Mouse (Mus musculus): ENCODE data around the gene Pnp2.

The Pnp2 gene

GRCm38 (mm10) chr14:51008781-51009180 is 53.0 kb downstream of the Pnp2 start:
- no peak for DNase-seq (ENCODE audit: low read depth, low spot score)

DNA sequence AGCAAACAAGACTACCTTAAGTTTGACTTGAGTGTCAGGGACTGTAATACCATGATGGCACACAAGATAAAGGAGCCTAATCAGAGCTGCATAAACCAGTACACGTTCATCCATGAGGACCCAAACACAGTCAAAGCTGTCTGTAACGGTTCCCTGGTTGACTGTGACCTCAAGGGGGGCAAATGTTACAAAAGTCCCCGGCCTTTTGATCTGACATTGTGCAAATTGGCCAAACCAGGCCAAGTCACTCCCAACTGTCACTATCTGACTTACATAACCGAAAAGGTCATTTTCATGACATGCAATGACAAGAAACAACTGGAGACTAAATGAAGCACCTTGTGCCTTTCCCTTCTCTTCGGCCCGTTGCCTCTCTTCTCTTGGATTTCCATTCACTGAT is 53.8 kb downstream of the Pnp2 start:
- DNase-seq (ENCODE audit: low read depth, low spot score), result no peak

Measured in ZHBTc4 (cell line).